In genomic region chr12:17557344-17557966, GRCm38 (mm10) we compare ENCODE assay signal across 9 mouse cellular contexts. TPM values are rescaled to one million over a fixed set of nuclear protein-coding genes. Genes with fewer than 3 reads are reported as not detected.
DNase-seq lines count a peak whose midpoint lies in the region; ATAC-seq and TF ChIP-seq lines count a peak whose summit lies in the region.
"Had no signal": no experiment of that assay in that cellular context is flagged by ENCODE, and none has a peak within 500 bp of the region (broad histone marks: within the 10 kb centered on the region; RNA-seq: fewer than 3 reads in every experiment).

No protein-coding gene starts in this region.

- TF ChIP-seq CTCF in heart, postnatal 0 days (IDR thresholded peaks at IDR 0.05; ENCODE audit: low read depth): no peak

- no peak overlapping the region for H3K4me3 ChIP-seq in heart, postnatal 0 days (ENCODE audit: low read depth, low read length)
- H3K4me3 ChIP-seq in hindbrain, embryonic 10.5 days: peak overlapping the region; percentile 32
- no peak overlapping the region for H3K4me3 ChIP-seq in neural tube, embryonic 11.5 days (ENCODE audit: low read depth, low read length)
- H3K4me3 ChIP-seq: liver, embryonic 12.5 days had no signal

- ATAC-seq in heart, postnatal 0 days (ENCODE audit: insufficient read depth, low read depth): no peak
- ATAC-seq in neural tube, embryonic 11.5 days (ENCODE audit: insufficient read depth, low FRiP score, low TSS enrichment): peak; percentile 48
- ATAC-seq: liver, embryonic 12.5 days had no signal

- H3K9me3 ChIP-seq in heart, postnatal 0 days (replicated peaks; ENCODE audit: control insufficient read depth, low read length): no peaks in the 10 kb centered on the region
- H3K9me3 ChIP-seq in hindbrain, embryonic 10.5 days: no peaks in the 10 kb centered on the region
- no peaks in the 10 kb centered on the region for H3K9me3 ChIP-seq in neural tube, embryonic 11.5 days (ENCODE audit: control insufficient read depth, low read length)
- H3K9me3 ChIP-seq: liver, embryonic 12.5 days had no signal

- H3K27ac ChIP-seq in heart, postnatal 0 days (ENCODE audit: low read depth): no peak overlapping the region
- H3K27ac ChIP-seq in hindbrain, embryonic 10.5 days: peak overlapping the region; percentile 87
- peak overlapping the region; percentile 31; the same call in 1 of the 2 replicates for H3K27ac ChIP-seq in neural tube, embryonic 11.5 days (ENCODE audit: low read depth, low read length)
- H3K27ac ChIP-seq: liver, embryonic 12.5 days had no signal

- no peaks in the 10 kb centered on the region for H3K27me3 ChIP-seq in heart, postnatal 0 days (ENCODE audit: control insufficient read depth, insufficient read depth, low read length)
- H3K27me3 ChIP-seq in hindbrain, embryonic 10.5 days (ENCODE audit: insufficient read depth, poor library complexity, severe bottlenecking): no peaks in the 10 kb centered on the region
- no peaks in the 10 kb centered on the region for H3K27me3 ChIP-seq in neural tube, embryonic 11.5 days (ENCODE audit: control insufficient read depth, insufficient read depth, low read length)

- 0 out of 2 replicates have a peak overlapping the region, but pooled peaks have one; percentile 16 for H3K4me2 ChIP-seq in heart, postnatal 0 days (ENCODE audit: low read depth, low read length)
- H3K4me2 ChIP-seq in neural tube, embryonic 11.5 days (ENCODE audit: low read depth): no peak overlapping the region
- H3K4me2 ChIP-seq: liver, embryonic 12.5 days had no signal

- H3K4me1 ChIP-seq in heart, postnatal 0 days (ENCODE audit: control insufficient read depth, insufficient read depth): peaks cover 7% of the 10 kb centered on the region; the same call in 1 of the 2 replicates
- peaks cover 23% of the 10 kb centered on the region for H3K4me1 ChIP-seq in hindbrain, embryonic 10.5 days (replicated peaks)
- H3K4me1 ChIP-seq in neural tube, embryonic 11.5 days (ENCODE audit: control insufficient read depth, insufficient read depth, low read length): 0 out of 2 replicates have a peak, but pooled peaks cover 2% of the 10 kb centered on the region

- no peak overlapping the region for H3K9ac ChIP-seq in heart, postnatal 0 days (replicated peaks; ENCODE audit: low read depth, low read length)
- no peak overlapping the region for H3K9ac ChIP-seq in neural tube, embryonic 11.5 days (ENCODE audit: low read length)
- H3K9ac ChIP-seq: liver, embryonic 12.5 days had no signal

- no peak for DNase-seq in heart, postnatal 0 days (ENCODE audit: low spot score)
- DNase-seq in heart, adult 9 months (ENCODE audit: low spot score in 2 of 2): no peak
- DNase-seq in cerebellum, postnatal 25 days: peak; percentile 27 to 36
- peak; percentile 57 for DNase-seq in hindbrain, embryonic 10.5 days (ENCODE audit: low spot score)
- peak; percentile 52 for DNase-seq in neural tube, embryonic 11.5 days (ENCODE audit: low spot score)
- DNase-seq in layer of hippocampus, adult 11-12 months (ENCODE audit: low spot score): no peak
- no peak for DNase-seq in urinary bladder, postnatal 4 days (ENCODE audit: low spot score in 2 of 2)
- no peak for DNase-seq in left cerebral cortex, adult 11 months (ENCODE audit: low spot score)

- 28% methylated on average over 7 of the region's 7 CpGs for WGBS in heart, postnatal 0 days
- 10% methylated on average over 7 of the region's 7 CpGs for WGBS in hindbrain, embryonic 10.5 days
- WGBS in neural tube, embryonic 11.5 days: 14% methylated on average over 7 of the region's 7 CpGs

- no peak for TF ChIP-seq EP300 in heart, postnatal 0 days (IDR thresholded peaks at IDR 0.05; ENCODE audit: low read depth)

- no peaks in the 10 kb centered on the region for H3K36me3 ChIP-seq in heart, postnatal 0 days (replicated peaks; ENCODE audit: control insufficient read depth, insufficient read depth, low read length)
- 0 out of 2 replicates have a peak, but pooled peaks cover 1% of the 10 kb centered on the region for H3K36me3 ChIP-seq in hindbrain, embryonic 10.5 days
- H3K36me3 ChIP-seq in neural tube, embryonic 11.5 days (ENCODE audit: control insufficient read depth, insufficient read depth, low read length): no peaks in the 10 kb centered on the region

RNA-seq across cellular contexts. Expression of gene Odc1, which starts 12.9 kb away (rescaled TPM):
- 172 and 189 TPM in 2 replicates for total RNA-seq in heart, postnatal 0 days (2014; rRNA removed; ENCODE audit: low replicate concordance)
- polyA plus RNA-seq in heart, postnatal 0 days (2015; fragmentation: Nextera tagmentation; extraction: Ambion mirVana): 59.0 and 67.4 TPM in 2 replicates
- 274 and 286 TPM in 2 replicates for polyA plus RNA-seq in hindbrain, embryonic 10.5 days (2016; fragmentation: Nextera tagmentation; extraction: Ambion mirVana)
- 277 and 282 TPM in 2 replicates for polyA plus RNA-seq in neural tube, embryonic 11.5 days (2014; fragmentation: Nextera tagmentation; extraction: Ambion mirVana)

Comparison
In these comparisons a context has a peak if more than half of its experiments do, and no peak if none do; other contexts are left out.
1. DNase-seq: peak in cerebellum, postnatal 25 days (2 of 2), hindbrain, embryonic 10.5 days (single experiment) and neural tube, embryonic 11.5 days (single experiment); none in heart, postnatal 0 days (single experiment), heart, adult 9 months (0 of 2), layer of hippocampus, adult 11-12 months (single experiment), urinary bladder, postnatal 4 days (0 of 2) and left cerebral cortex, adult 11 months (single experiment).